Mouse (Mus musculus): ENCODE data around the gene Tmem131. TPM values are rescaled to one million over a fixed set of nuclear protein-coding genes. Genes with fewer than 3 reads are reported as not detected.

Gene Tmem131
- total RNA-seq, 2 experiments from 2014 or later = 57.2 to 59.7 TPM

DNA sequence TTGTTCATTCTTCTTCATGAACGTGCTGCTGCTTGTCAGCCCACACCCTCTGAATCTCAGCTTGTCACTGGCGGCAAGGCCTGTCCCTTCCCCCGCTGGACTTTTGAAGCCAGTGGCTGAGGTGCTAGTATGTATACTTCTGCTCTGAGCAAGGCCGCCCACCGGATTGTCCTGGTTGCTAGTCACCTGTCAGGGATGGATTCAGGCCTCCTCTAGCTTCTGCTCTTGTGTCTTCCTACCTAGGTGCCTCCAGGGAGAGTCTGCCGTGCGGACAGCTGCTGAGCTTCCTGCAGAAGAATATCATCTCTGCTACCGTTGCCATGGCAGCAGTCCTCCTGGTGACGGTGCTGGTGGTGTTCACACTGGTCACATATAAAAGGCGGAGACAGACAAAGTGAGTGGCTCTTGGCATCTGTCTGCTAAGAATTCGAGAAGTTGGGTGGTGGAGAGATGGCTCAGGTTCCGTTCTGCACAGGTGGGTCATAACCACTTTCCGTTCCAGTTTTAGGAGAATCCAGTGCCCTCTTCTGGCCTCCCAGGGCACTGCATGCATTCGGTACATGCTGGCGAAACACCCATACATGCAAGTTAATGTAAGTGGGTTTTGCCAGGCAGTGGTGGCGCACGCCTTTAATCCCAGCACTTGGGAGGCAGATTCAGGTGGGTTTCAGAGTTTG, 199.1 kb downstream of the Tmem131 start:
- peak; percentile 74 to 77 for DNase-seq (ENCODE audit: low spot score in 2 of 2)

DNA sequence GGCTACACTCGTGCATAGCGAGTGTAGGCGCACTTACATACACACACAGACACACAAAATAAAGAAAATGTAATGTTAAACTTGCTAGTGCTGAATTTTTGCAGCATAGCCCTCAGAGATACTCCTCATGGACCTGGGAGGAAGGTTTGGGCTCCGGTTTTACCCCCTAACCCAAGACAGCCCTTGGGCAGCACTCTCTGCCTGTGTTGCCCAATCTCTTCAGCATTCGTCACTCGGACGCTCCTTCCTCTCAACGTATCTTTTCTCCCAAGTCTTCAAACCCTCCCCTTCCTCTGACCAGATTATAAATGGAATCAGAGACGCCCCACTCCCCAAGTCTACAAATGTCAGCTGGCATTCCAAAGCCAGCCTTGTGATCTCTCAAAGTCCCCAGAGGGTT, 200.4 kb downstream of the Tmem131 start:
- no peak for DNase-seq (ENCODE audit: low spot score in 2 of 2)

Other genes with a start within 250 kb of the Tmem131 start
- under 1 TPM; 0.36 to 0.60 TPM for gene 4933424G06Rik, start 233.5 kb downstream of the Tmem131 start, total RNA-seq (2021)
- 100 to 1,000 TPM; 215 to 223 TPM for gene Actr1b, start 229.2 kb downstream of the Tmem131 start, total RNA-seq (2021)
- 1 to 10 TPM; 4.7 TPM for gene Zap70, start 181.9 kb downstream of the Tmem131 start, total RNA-seq (2021)
- 10 to 100 TPM; 10.5 to 15.0 TPM for gene Vwa3b, start 82.9 kb upstream of the Tmem131 start, total RNA-seq (2021)